Mouse (Mus musculus) brain, embryonic 14.5 days (tissue): Measurements from ENCODE around the gene Fah. TPM values are rescaled to one million over a fixed set of nuclear protein-coding genes. Genes with fewer than 3 reads are reported as not detected.

ENCODE experiments used
- DNase-seq: peaks from one replicate; pipeline ENCODE4 v3.0.0-alpha.2; 2011; ENCODE audit warnings: low read depth
- CTCF ChIP-seq: fragments of 200-500 bp; IDR thresholded peaks from 2 replicates; pipeline ENCODE4 v1.5.1; 2012; ENCODE audit warnings: inconsistent platforms, mild to moderate bottlenecking, moderate library complexity, borderline replicate concordance; ENCODE audit not compliant: insufficient read depth, insufficient read length; ENCODE audit errors: extremely low read depth
- POLR2A ChIP-seq: fragments of 200-500 bp; IDR thresholded peaks from 2 replicates; pipeline ENCODE4 v1.6.1; 2012; ENCODE audit warnings: mild to moderate bottlenecking, inconsistent platforms, borderline replicate concordance; ENCODE audit not compliant: poor library complexity, insufficient read depth, insufficient read length, severe bottlenecking; ENCODE audit errors: extremely low read depth
- polyA plus RNA-seq: library from polyadenylated mRNA; depleted of rRNA; stranded (reverse); fragments of >200 nt; gene quantifications from 2 replicates; pipeline ENCODE4 v1.2.3, GENCODE M21; 2012

Fah gene
- polyA plus RNA-seq, 1 experiment: 13.3 TPM

GRCm38 (mm10) chr7:84620956-84621355 is 14.4 kb upstream of the Fah start:
- TF ChIP-seq CTCF (no peak), POLR2A (no peak)
- DNase-seq: no peak

GRCm38 (mm10) chr7:84618951-84619350 is 12.4 kb upstream of the Fah start:
- no peak for TF ChIP-seq CTCF
- TF ChIP-seq POLR2A: no peak
- DNase-seq: no peak

- TF ChIP-seq POLR2A (no peak), CTCF (no peak)
- no peak for DNase-seq
These were observed 5.9 kb upstream of the Fah start for GRCm38 (mm10) chr7:84612445-84612844.

- TF ChIP-seq CTCF (no peak), POLR2A (no peak)
- no peak for DNase-seq
These were observed 5.1 kb upstream of the Fah start for GRCm38 (mm10) chr7:84611609-84612008.

GRCm38 (mm10) chr7:84605704-84606292 is 724 bp downstream of the Fah start:
- TF ChIP-seq CTCF (no peak), POLR2A (no peak)
- DNase-seq: peak; percentile 32

- TF ChIP-seq POLR2A (no peak), CTCF (no peak)
- DNase-seq: peak; percentile 27
These were observed 1.4 kb downstream of the Fah start for GRCm38 (mm10) chr7:84605033-84605687.

GRCm38 (mm10) chr7:84604501-84604900 is 2.0 kb downstream of the Fah start:
- no peak for DNase-seq
- no peak for TF ChIP-seq POLR2A
- no peak for TF ChIP-seq CTCF

- TF ChIP-seq CTCF (no peak), POLR2A (no peak)
- DNase-seq: no peak
These were observed 5.2 kb downstream of the Fah start for GRCm38 (mm10) chr7:84601331-84601730.

- no peak for DNase-seq
- no peak for TF ChIP-seq CTCF
- no peak for TF ChIP-seq POLR2A
These were observed 5.9 kb downstream of the Fah start for GRCm38 (mm10) chr7:84600631-84601030.

- DNase-seq: no peak
- TF ChIP-seq CTCF: no peak
- TF ChIP-seq POLR2A: no peak
These were observed 9.9 kb downstream of the Fah start for GRCm38 (mm10) chr7:84596633-84597032.

GRCm38 (mm10) chr7:84596002-84596401 is 10.5 kb downstream of the Fah start:
- no peak for TF ChIP-seq POLR2A
- DNase-seq: no peak

GRCm38 (mm10) chr7:84594917-84595303 is 11.6 kb downstream of the Fah start:
- no peak for DNase-seq
- TF ChIP-seq CTCF (no peak), POLR2A (no peak)
